Mouse (Mus musculus): Measurements from ENCODE around the gene Nsun3. TPM values are rescaled to one million over a fixed set of nuclear protein-coding genes. Genes with fewer than 3 reads are reported as not detected.
"Not testable (repeated sequence)": the region's sequence is repeated elsewhere in the genome, so short reads cannot be mapped to it uniquely, and the experiment has no call there.

Gene Nsun3
- polyA plus RNA-seq, 1 experiment from 2014 or later, result 8.1 TPM

- no peak overlapping the region for H3K27ac ChIP-seq
- no peak overlapping the region for H3K9ac ChIP-seq
- WGBS, result 86% methylated on average over 1 of the region's 1 CpGs
- ATAC-seq (ENCODE audit: insufficient number of reproducible peaks, low FRiP score, low TSS enrichment, low read depth), result no peak
- no peaks in the 10 kb centered on the region for H3K4me1 ChIP-seq
- H3K4me2 ChIP-seq, result no peak overlapping the region
- no peak overlapping the region for H3K4me3 ChIP-seq
- H3K27me3 ChIP-seq, result no peaks in the 10 kb centered on the region
- no peaks in the 10 kb centered on the region for H3K9me3 ChIP-seq
- peaks cover 6% of the 10 kb centered on the region; the same call in 1 of the 2 replicates for H3K36me3 ChIP-seq
These were observed 52.3 kb downstream of the Nsun3 start for GRCm38 (mm10) chr16:62734359-62734758.

- ATAC-seq (ENCODE audit: insufficient number of reproducible peaks, low FRiP score, low TSS enrichment, low read depth), result no peak
- Histone ChIP-seq H3K4me2 (no peak overlapping the region), H3K9me3 (no peaks in the 10 kb centered on the region), H3K27me3 (no peaks in the 10 kb centered on the region), H3K27ac (no peak overlapping the region), H3K4me1 (no peaks in the 10 kb centered on the region), H3K9ac (no peak overlapping the region), H3K4me3 (no peak overlapping the region), H3K36me3 (peaks cover 6% of the 10 kb centered on the region; the same call in 1 of the 2 replicates)
- WGBS, result 64% methylated on average over 4 of the region's 4 CpGs
These were observed 56.3 kb downstream of the Nsun3 start for GRCm38 (mm10) chr16:62730291-62730690.

- Histone ChIP-seq H3K27me3 (no peaks in the 10 kb centered on the region), H3K36me3 (peaks cover 2% of the 10 kb centered on the region; the same call in 1 of the 2 replicates), H3K4me2 (no peak overlapping the region), H3K9ac (no peak overlapping the region), H3K4me1 (no peaks in the 10 kb centered on the region), H3K27ac (no peak overlapping the region), H3K9me3 (no peaks in the 10 kb centered on the region), H3K4me3 (no peak overlapping the region)
- 67% methylated on average over 3 of the region's 3 CpGs for WGBS
- no peak for ATAC-seq (ENCODE audit: insufficient number of reproducible peaks, low FRiP score, low TSS enrichment, low read depth)
These were observed 56.8 kb downstream of the Nsun3 start for GRCm38 (mm10) chr16:62729846-62730245.

GRCm38 (mm10) chr16:62718255-62718654 is 68.4 kb downstream of the Nsun3 start:
- 83% methylated on average over 9 of the region's 11 CpGs for WGBS

GRCm38 (mm10) chr16:62690436-62690835 is 96.2 kb downstream of the Nsun3 start:
- Histone ChIP-seq H3K9me3 (no peaks in the 10 kb centered on the region), H3K4me2 (no peak overlapping the region), H3K36me3 (no peaks in the 10 kb centered on the region), H3K27ac (no peak overlapping the region), H3K27me3 (no peaks in the 10 kb centered on the region), H3K4me3 (no peak overlapping the region), H3K4me1 (no peaks in the 10 kb centered on the region), H3K9ac (no peak overlapping the region)
- ATAC-seq (ENCODE audit: insufficient number of reproducible peaks, low FRiP score, low TSS enrichment, low read depth), result no peak
- WGBS, result 42% methylated on average over 8 of the region's 8 CpGs

More at GRCm38 (mm10) chr16:62718255-62718654, 68.4 kb downstream of the Nsun3 start:
- not testable (repeated sequence) for H3K4me3 ChIP-seq; H3K36me3 ChIP-seq; H3K27ac ChIP-seq; H3K4me1 ChIP-seq; H3K4me2 ChIP-seq; H3K9ac ChIP-seq; H3K27me3 ChIP-seq; H3K9me3 ChIP-seq; ATAC-seq (ENCODE audit: insufficient number of reproducible peaks, low FRiP score, low TSS enrichment, low read depth)

- 58% methylated on average over 2 of the region's 2 CpGs for WGBS
These were observed 100.5 kb downstream of the Nsun3 start for GRCm38 (mm10) chr16:62686073-62686472.

GRCm38 (mm10) chr16:62685494-62685893 is 101.1 kb downstream of the Nsun3 start:
- no peaks in the 10 kb centered on the region for H3K36me3 ChIP-seq
- H3K27ac ChIP-seq, result no peak overlapping the region
- H3K4me2 ChIP-seq, result no peak overlapping the region
- no peaks in the 10 kb centered on the region for H3K27me3 ChIP-seq
- H3K4me1 ChIP-seq, result no peaks in the 10 kb centered on the region
- H3K9ac ChIP-seq, result no peak overlapping the region
- WGBS, result 53% methylated on average over 4 of the region's 4 CpGs
- H3K9me3 ChIP-seq, result no peaks in the 10 kb centered on the region
- no peak for ATAC-seq (ENCODE audit: insufficient number of reproducible peaks, low FRiP score, low TSS enrichment, low read depth)
- no peak overlapping the region for H3K4me3 ChIP-seq

More at GRCm38 (mm10) chr16:62686073-62686472, 100.5 kb downstream of the Nsun3 start:
- Histone ChIP-seq H3K4me2 (no peak overlapping the region), H3K9me3 (no peaks in the 10 kb centered on the region), H3K9ac (no peak overlapping the region), H3K4me1 (no peaks in the 10 kb centered on the region), H3K27me3 (no peaks in the 10 kb centered on the region), H3K27ac (no peak overlapping the region), H3K4me3 (no peak overlapping the region), H3K36me3 (no peaks in the 10 kb centered on the region)
- ATAC-seq (ENCODE audit: insufficient number of reproducible peaks, low FRiP score, low TSS enrichment, low read depth), result no peak

Small RNA genes lying within 50 kb of the gene (microRNA-seq; reads per million reads assigned to microRNA genes)
- not detected for gene Gm25986

Other genes starting within 250 kb of the Nsun3 start
- 1.7 and 2.1 TPM in 2 replicates for gene Stx19, start 27.9 kb upstream of the Nsun3 start, polyA plus RNA-seq (2015; fragmentation: Nextera tagmentation; extraction: Ambion mirVana)
- gene Arl13b, start 60.2 kb upstream of the Nsun3 start, polyA plus RNA-seq (2015; fragmentation: Nextera tagmentation; extraction: Ambion mirVana), result 25.2 and 27.3 TPM in 2 replicates
- 52.9 and 58.4 TPM in 2 replicates for gene Pros1, start 67.5 kb upstream of the Nsun3 start, polyA plus RNA-seq (2015; fragmentation: Nextera tagmentation; extraction: Ambion mirVana)